Mouse (Mus musculus) urinary bladder, postnatal 14 days (tissue): ENCODE measurements around the gene Aqp3.

ENCODE experiments used
- DNase-seq: peaks from one replicate; pipeline ENCODE4 v3.0.0; 2021; ENCODE audit warnings: low spot score

The Aqp3 gene

GRCm38 (mm10) chr4:41063894-41064673, 33.9 kb downstream of the Aqp3 start:
- peak; percentile 66 for DNase-seq

GRCm38 (mm10) chr4:41063351-41063750, 34.6 kb downstream of the Aqp3 start:
- no peak for DNase-seq

- DNase-seq, result no peak
Measured at GRCm38 (mm10) chr4:41057361-41057760, 40.6 kb downstream of the Aqp3 start.

- DNase-seq, result no peak
Measured at GRCm38 (mm10) chr4:41056742-41057332, 41.1 kb downstream of the Aqp3 start.

GRCm38 (mm10) chr4:41056253-41056652, 41.7 kb downstream of the Aqp3 start:
- DNase-seq, result no peak

- DNase-seq, result peak; percentile 74
Measured at GRCm38 (mm10) chr4:41055111-41055510, 42.9 kb downstream of the Aqp3 start.

GRCm38 (mm10) chr4:41051781-41052180, 46.2 kb downstream of the Aqp3 start:
- no peak for DNase-seq

GRCm38 (mm10) chr4:41050726-41051675, 47.0 kb downstream of the Aqp3 start:
- peak; percentile 92 for DNase-seq

- DNase-seq, result no peak
Measured at GRCm38 (mm10) chr4:41048926-41049325, 49.1 kb downstream of the Aqp3 start.

GRCm38 (mm10) chr4:41047524-41048271, 50.3 kb downstream of the Aqp3 start, which contains the start of gene Aqp7:
TSS of gene Aqp7 (minus strand) at chr4:41048139.
- DNase-seq, result no peak

GRCm38 (mm10) chr4:41046254-41046795, 51.7 kb downstream of the Aqp3 start:
- no peak for DNase-seq

GRCm38 (mm10) chr4:41045288-41045687, 52.7 kb downstream of the Aqp3 start:
- no peak for DNase-seq

GRCm38 (mm10) chr4:41043961-41044360, 54.0 kb downstream of the Aqp3 start:
- no peak for DNase-seq

- DNase-seq, result no peak
Measured at GRCm38 (mm10) chr4:41042880-41043279, 55.1 kb downstream of the Aqp3 start.
